Mouse (Mus musculus) small intestine, adult 2 months (tissue): ENCODE results near the gene Sfxn1. TPM values are rescaled to one million over a fixed set of nuclear protein-coding genes. Genes with fewer than 3 reads are reported as not detected.

Experiments
- H3K27ac ChIP-seq: fragments of 200-500 bp; 2 replicates; pipeline ENCODE4 v1.5.1; 2012; ENCODE audit warnings: low read depth, low read length, control low read depth, inconsistent platforms; ENCODE audit not compliant: insufficient read depth
- H3K27me3 ChIP-seq: fragments of 200-500 bp; 2 replicates; pipeline ENCODE4 v1.6.1; 2012; ENCODE audit warnings: mild to moderate bottlenecking, moderate library complexity, low read length, inconsistent platforms; ENCODE audit not compliant: control insufficient read depth, insufficient read depth
- H3K36me3 ChIP-seq: fragments of 200-500 bp; 2 replicates; pipeline ENCODE4 v1.6.1; 2012; ENCODE audit warnings: mild to moderate bottlenecking, low read length, control low read depth, inconsistent platforms; ENCODE audit not compliant: control insufficient read depth, insufficient read depth
- H3K4me1 ChIP-seq: fragments of 200-500 bp; 2 replicates; pipeline ENCODE4 v1.6.1; 2012; ENCODE audit warnings: low read length, inconsistent platforms, mixed read lengths; ENCODE audit not compliant: control insufficient read depth, insufficient read depth, insufficient read length
- H3K4me3 ChIP-seq: fragments of 200-500 bp; 2 replicates; pipeline ENCODE4 v1.5.1; 2012; ENCODE audit warnings: low read depth, mild to moderate bottlenecking, control low read depth, inconsistent platforms, low read length, moderate library complexity
- CTCF ChIP-seq: fragments of 200-500 bp; IDR thresholded peaks from 2 replicates; pipeline ENCODE4 v1.5.1; 2012; ENCODE audit warnings: low read depth, mild to moderate bottlenecking, control low read depth, inconsistent platforms, low read length, moderate library complexity, mixed read lengths; ENCODE audit not compliant: insufficient replicate concordance, insufficient read length; ENCODE audit errors: extremely low read depth
- POLR2A ChIP-seq: fragments of 200-500 bp; IDR thresholded peaks from 2 replicates; pipeline ENCODE4 v1.6.1; 2012; ENCODE audit warnings: low read depth, mild to moderate bottlenecking, control low read depth, inconsistent platforms, low read length, moderate library complexity
- WGBS: fragments of 180-500 bp; shearing (Covaris S2); methylation state at CpG from one replicate; pipeline ENCODE4 v1.1.7; 2018; 5-methylcytosine and 5-hydroxymethylcytosine counted together
- polyA plus RNA-seq: library from polyadenylated mRNA; depleted of rRNA; stranded (reverse); fragments of >200 nt; gene quantifications from 2 replicates; pipeline ENCODE4 v1.2.3, GENCODE M21; 2012

Gene Sfxn1
- polyA plus RNA-seq, 1 experiment = 36.6 TPM

GRCm38 (mm10) chr13:54076762-54077460 is 5.2 kb downstream of the Sfxn1 start:
- peak overlapping the region; percentile 90 for H3K27ac ChIP-seq
- WGBS = 41% methylated on average over 11 of the region's 11 CpGs
- no peak overlapping the region for H3K4me3 ChIP-seq
- H3K27me3 ChIP-seq = no peaks in the 10 kb centered on the region
- peaks cover 44% of the 10 kb centered on the region for H3K4me1 ChIP-seq
- H3K36me3 ChIP-seq = peaks cover 9% of the 10 kb centered on the region
- no peak for TF ChIP-seq CTCF
- TF ChIP-seq POLR2A = no peak

- 31% methylated on average over 11 of the region's 11 CpGs for WGBS
- Histone ChIP-seq H3K27ac (peak overlapping the region; percentile 90), H3K4me1 (peaks cover 44% of the 10 kb centered on the region)
Measured at GRCm38 (mm10) chr13:54077470-54078174, 6.0 kb downstream of the Sfxn1 start.

GRCm38 (mm10) chr13:54079782-54080759 is 8.4 kb downstream of the Sfxn1 start:
- no peak overlapping the region for H3K4me3 ChIP-seq
- H3K27ac ChIP-seq = peak overlapping the region; percentile 92
- H3K36me3 ChIP-seq = peaks cover 9% of the 10 kb centered on the region
- TF ChIP-seq POLR2A (no peak), CTCF (no peak)
- no peaks in the 10 kb centered on the region for H3K27me3 ChIP-seq
- WGBS = 46% methylated on average over 12 of the region's 12 CpGs
- H3K4me1 ChIP-seq = peaks cover 39% of the 10 kb centered on the region

More at GRCm38 (mm10) chr13:54077470-54078174, 6.0 kb downstream of the Sfxn1 start:
- TF ChIP-seq POLR2A (no peak), CTCF (no peak)
- H3K27me3 ChIP-seq = no peaks in the 10 kb centered on the region
- H3K4me3 ChIP-seq = peak overlapping the region; percentile 12; the same call in 1 of the 2 replicates
- peaks cover 9% of the 10 kb centered on the region for H3K36me3 ChIP-seq

- H3K27ac ChIP-seq = peak overlapping the region; percentile 92; the same call in 1 of the 2 replicates
- H3K4me3 ChIP-seq = no peak overlapping the region
- H3K36me3 ChIP-seq = peaks cover 12% of the 10 kb centered on the region
- H3K4me1 ChIP-seq = peaks cover 36% of the 10 kb centered on the region
- TF ChIP-seq CTCF (no peak), POLR2A (no peak)
- no peaks in the 10 kb centered on the region for H3K27me3 ChIP-seq
- 77% methylated on average over 1 of the region's 1 CpGs for WGBS
Measured at GRCm38 (mm10) chr13:54080785-54081184, 9.1 kb downstream of the Sfxn1 start.

GRCm38 (mm10) chr13:54082946-54083345 is 11.3 kb downstream of the Sfxn1 start:
- Histone ChIP-seq H3K27me3 (no peaks in the 10 kb centered on the region), H3K36me3 (peaks cover 26% of the 10 kb centered on the region), H3K27ac (no peak overlapping the region), H3K4me1 (peaks cover 20% of the 10 kb centered on the region), H3K4me3 (no peak overlapping the region)
- TF ChIP-seq POLR2A = no peak
- TF ChIP-seq CTCF = no peak
- 66% methylated on average over 5 of the region's 5 CpGs for WGBS

GRCm38 (mm10) chr13:54084178-54084577 is 12.5 kb downstream of the Sfxn1 start:
- H3K4me1 ChIP-seq = peaks cover 12% of the 10 kb centered on the region; the same call in 1 of the 2 replicates
- TF ChIP-seq CTCF (no peak), POLR2A (no peak)
- WGBS = 76% methylated on average over 4 of the region's 4 CpGs
- no peak overlapping the region for H3K4me3 ChIP-seq
- H3K36me3 ChIP-seq = peaks cover 37% of the 10 kb centered on the region
- H3K27ac ChIP-seq = no peak overlapping the region
- no peaks in the 10 kb centered on the region for H3K27me3 ChIP-seq
